Mouse (Mus musculus) E14TG2a.4 (cell line): ENCODE measurements around the gene Tasp1.

Experiments used
- CTCF ChIP-seq: conservative IDR thresholded peaks from 2 replicates; pipeline ENCODE4 v1.5.1; 2014; ENCODE audit warnings: low read length
- NANOG ChIP-seq: IDR thresholded peaks from 2 replicates; pipeline ENCODE4 v1.6.1; 2014; ENCODE audit warnings: borderline replicate concordance, low read length, mixed read lengths
- POU5F1 ChIP-seq: IDR thresholded peaks from 2 replicates; pipeline ENCODE4 v1.6.1; 2014; ENCODE audit warnings: low read length, borderline replicate concordance

- no peak for TF ChIP-seq CTCF
- no peak for TF ChIP-seq NANOG
- TF ChIP-seq POU5F1: no peak
Observed at GRCm38 (mm10) chr2:140093433-140093832, 26.8 kb upstream of the Tasp1 start.
